Mouse (Mus musculus): Measurements from ENCODE around the gene Hecw2. TPM values are rescaled to one million over a fixed set of nuclear protein-coding genes. Genes with fewer than 3 reads are reported as not detected.

Gene Hecw2
- polyA plus RNA-seq, 1 experiment from 2014 or later: 2.5 TPM

DNA sequence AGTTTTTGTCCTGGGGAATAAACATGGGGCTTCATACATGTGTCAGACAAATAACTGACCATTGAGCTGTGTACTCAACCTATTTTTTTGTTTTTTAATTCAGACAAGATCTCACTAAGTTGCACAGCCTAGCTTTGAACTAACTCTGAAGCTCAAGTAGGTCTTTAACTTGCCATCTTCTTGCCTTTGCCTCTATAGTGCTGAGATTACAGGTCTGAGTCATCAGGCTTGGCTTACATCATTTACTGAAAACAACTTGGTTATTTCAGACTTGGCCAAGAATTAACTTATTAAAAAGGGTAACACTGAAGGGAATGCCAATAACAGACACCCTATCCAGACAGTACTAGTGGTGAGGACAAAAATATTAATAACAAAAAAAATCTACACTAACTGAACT, 335.8 kb downstream of the Hecw2 start:
- Histone ChIP-seq H3K4me3 (no peak overlapping the region), H3K4me2 (no peak overlapping the region), H3K27ac (no peak overlapping the region), H3K4me1 (no peaks in the 10 kb centered on the region), H3K27me3 (no peaks in the 10 kb centered on the region), H3K36me3 (ENCODE audit: poor library complexity, severe bottlenecking) (no peaks in the 10 kb centered on the region), H3K9ac (no peak overlapping the region), H3K9me3 (replicated peaks) (no peaks in the 10 kb centered on the region)
- no peak for ATAC-seq

DNA sequence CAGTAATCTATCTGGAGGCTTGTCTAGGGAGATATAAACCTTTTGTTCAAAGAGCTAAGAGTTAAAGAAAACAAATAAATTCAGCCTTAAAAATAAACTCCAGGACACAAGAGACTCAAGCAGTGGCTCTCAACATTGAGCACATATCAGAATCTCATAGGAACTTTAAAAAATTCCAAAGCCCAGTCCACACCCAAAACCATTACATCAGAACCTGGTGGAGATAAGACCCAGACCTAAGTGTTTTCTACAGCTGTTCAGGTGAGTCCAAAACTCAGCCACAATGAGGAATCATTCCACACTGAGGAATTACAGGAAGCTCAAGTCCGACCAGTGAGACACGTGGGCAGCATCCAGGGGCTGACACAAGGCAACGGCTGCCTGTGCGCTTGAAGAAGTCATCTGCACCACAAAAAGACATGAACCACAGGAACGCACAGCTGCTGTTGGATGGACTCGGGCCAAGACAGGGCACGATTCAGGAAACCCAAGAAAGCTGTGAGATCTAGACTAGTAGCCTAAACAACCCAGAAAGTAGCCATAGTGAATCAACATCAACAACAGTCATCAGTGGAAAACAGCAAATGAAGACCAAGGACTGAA, 338.4 kb downstream of the Hecw2 start:
- Histone ChIP-seq H3K4me1 (no peaks in the 10 kb centered on the region), H3K36me3 (ENCODE audit: poor library complexity, severe bottlenecking) (no peaks in the 10 kb centered on the region), H3K9me3 (replicated peaks) (no peaks in the 10 kb centered on the region), H3K27ac (no peak overlapping the region), H3K4me3 (no peak overlapping the region), H3K4me2 (no peak overlapping the region), H3K9ac (no peak overlapping the region), H3K27me3 (no peaks in the 10 kb centered on the region)
- 93% methylated on average over 7 of the region's 7 CpGs for WGBS
- no peak for ATAC-seq

DNA sequence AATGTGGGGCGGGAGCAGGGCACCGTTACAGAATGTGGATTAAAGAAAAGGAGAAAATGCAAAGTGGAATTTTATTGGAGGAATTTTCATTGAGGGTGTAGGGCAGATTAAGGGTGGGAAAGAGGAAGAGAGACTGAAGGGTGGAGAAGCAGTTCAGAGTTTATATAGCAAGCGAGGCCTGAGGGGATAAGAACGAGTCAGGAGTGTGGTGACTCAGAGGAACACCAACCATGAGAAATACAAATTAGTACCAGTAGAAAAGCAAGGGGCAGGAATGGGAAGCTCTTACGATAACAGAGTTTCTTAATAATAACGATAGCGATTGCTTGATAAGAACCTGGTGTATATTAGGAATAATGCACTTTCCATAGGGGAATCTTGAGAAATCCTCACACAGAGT, 339.2 kb downstream of the Hecw2 start:
- WGBS: 91% methylated on average over 7 of the region's 7 CpGs
- ATAC-seq: no peak
- no peaks in the 10 kb centered on the region for H3K9me3 ChIP-seq (replicated peaks)

DNA sequence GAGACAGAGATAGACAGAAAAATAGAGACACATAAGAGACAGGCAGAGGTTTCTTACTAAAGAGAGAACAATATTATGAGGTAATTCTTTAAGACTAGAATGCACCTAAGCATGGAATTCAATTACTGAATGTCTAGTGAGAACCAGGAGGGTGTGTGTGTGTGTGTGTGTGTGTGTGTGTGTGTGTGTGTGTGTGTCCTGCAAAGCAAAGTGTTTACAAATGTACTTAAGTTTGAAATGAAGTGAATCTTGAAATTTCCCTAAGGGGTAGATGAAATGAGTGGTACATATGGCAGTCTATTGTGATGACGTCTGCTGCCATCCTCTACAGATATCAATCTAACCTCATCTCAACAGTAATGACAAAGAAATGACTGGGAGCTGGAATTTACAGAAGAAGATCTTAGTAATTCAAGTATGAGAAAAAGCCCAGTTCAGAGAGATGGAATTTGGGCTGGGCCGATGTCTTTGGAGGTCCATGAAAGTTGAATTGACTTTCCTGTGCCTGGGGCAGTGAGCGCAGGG, 342.8 kb downstream of the Hecw2 start:
- H3K36me3 ChIP-seq (ENCODE audit: poor library complexity, severe bottlenecking): no peaks in the 10 kb centered on the region
- no peak overlapping the region for H3K4me3 ChIP-seq
- no peak overlapping the region for H3K4me2 ChIP-seq
- WGBS: 98% methylated on average over 3 of the region's 3 CpGs
- no peak overlapping the region for H3K27ac ChIP-seq
- ATAC-seq: no peak
- no peaks in the 10 kb centered on the region for H3K4me1 ChIP-seq
- H3K27me3 ChIP-seq: no peaks in the 10 kb centered on the region
- H3K9me3 ChIP-seq (replicated peaks): no peaks in the 10 kb centered on the region
- no peak overlapping the region for H3K9ac ChIP-seq

More for the DNA sequence above, 339.2 kb downstream of the Hecw2 start:
- Histone ChIP-seq H3K4me1 (no peaks in the 10 kb centered on the region), H3K27me3 (no peaks in the 10 kb centered on the region), H3K36me3 (ENCODE audit: poor library complexity, severe bottlenecking) (no peaks in the 10 kb centered on the region), H3K9ac (no peak overlapping the region), H3K4me2 (no peak overlapping the region), H3K4me3 (no peak overlapping the region), H3K27ac (no peak overlapping the region)

DNA sequence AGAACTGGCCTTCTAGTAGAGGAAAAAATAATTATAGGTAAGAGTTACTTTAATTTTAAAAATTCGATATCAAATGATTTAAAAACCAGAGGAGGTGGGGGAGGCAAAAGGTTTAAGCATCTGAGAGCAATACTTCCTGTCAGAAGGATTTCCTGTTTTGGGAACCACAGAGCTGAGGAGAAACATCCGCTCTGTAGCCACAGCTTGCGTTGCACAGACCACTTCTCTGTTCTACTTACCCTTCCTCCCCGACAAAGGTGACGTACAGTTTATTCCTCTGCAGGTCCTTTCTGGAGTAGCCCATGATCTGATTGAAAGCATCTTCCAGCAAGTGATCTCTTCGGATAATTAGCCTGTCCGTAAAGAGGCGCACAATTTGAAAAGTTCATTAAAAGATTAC, 343.6 kb downstream of the Hecw2 start:
- no peak overlapping the region for H3K4me3 ChIP-seq
- H3K27ac ChIP-seq: no peak overlapping the region
- no peak overlapping the region for H3K9ac ChIP-seq
- ATAC-seq: no peak
- H3K36me3 ChIP-seq (ENCODE audit: poor library complexity, severe bottlenecking): no peaks in the 10 kb centered on the region
- H3K4me1 ChIP-seq: no peaks in the 10 kb centered on the region
- no peaks in the 10 kb centered on the region for H3K9me3 ChIP-seq (replicated peaks)
- H3K4me2 ChIP-seq: no peak overlapping the region
- WGBS: 83% methylated on average over 8 of the region's 8 CpGs
- no peaks in the 10 kb centered on the region for H3K27me3 ChIP-seq

DNA sequence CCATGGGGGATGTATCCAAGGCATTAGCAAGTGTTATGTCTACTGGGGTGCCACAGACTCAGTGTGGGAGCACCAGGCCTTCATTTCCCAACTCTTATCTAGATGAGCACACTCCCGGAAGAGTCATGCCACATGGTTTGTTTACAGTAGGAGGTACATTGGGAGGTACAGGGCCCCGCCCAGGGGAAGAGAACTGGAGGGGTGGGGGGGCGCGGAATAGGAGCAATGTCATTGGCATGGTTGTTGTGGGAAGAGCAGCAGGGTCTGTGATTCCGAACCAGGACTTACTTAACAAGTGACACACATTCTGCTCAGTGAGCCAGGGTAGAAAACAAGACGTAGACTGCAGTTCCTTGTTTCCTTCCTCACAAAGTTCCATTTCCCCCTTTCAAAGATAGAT, 344.1 kb downstream of the Hecw2 start:
- Histone ChIP-seq H3K4me3 (no peak overlapping the region), H3K9me3 (replicated peaks) (no peaks in the 10 kb centered on the region), H3K4me1 (no peaks in the 10 kb centered on the region), H3K36me3 (ENCODE audit: poor library complexity, severe bottlenecking) (no peaks in the 10 kb centered on the region), H3K9ac (no peak overlapping the region), H3K4me2 (no peak overlapping the region), H3K27ac (no peak overlapping the region), H3K27me3 (no peaks in the 10 kb centered on the region)
- 92% methylated on average over 6 of the region's 6 CpGs for whole genome bisulfite sequencing
- no peak for ATAC-seq

DNA sequence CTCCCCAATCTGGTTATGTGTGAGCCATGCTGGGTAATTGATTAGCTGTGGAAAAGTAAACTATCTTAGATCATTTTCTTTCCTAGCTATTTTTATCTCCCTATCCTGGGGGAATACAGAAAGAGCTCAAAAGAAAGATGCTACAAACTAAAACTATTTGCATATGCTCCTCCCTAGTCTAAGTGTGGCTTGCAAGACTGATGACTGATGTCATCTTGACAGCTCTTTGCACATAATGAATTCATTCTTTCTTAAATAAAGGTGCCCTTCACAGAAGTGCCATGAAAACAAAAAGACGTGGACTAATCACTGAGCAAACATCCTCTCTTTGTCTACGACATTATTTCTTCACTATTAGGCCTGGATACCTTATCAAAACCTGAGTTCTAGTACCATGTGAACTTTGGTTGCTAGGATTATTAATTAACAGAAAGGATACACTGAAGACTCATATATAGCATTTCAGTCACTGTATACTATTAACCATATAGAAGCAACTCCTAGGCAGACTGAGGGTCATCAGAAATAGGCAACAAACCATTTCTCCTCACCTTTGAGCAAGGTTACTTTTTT, 348.2 kb downstream of the Hecw2 start:
- Histone ChIP-seq H3K4me1 (no peaks in the 10 kb centered on the region), H3K27ac (no peak overlapping the region), H3K4me2 (no peak overlapping the region), H3K9me3 (replicated peaks) (no peaks in the 10 kb centered on the region), H3K27me3 (no peaks in the 10 kb centered on the region), H3K36me3 (ENCODE audit: poor library complexity, severe bottlenecking) (no peaks in the 10 kb centered on the region), H3K9ac (no peak overlapping the region), H3K4me3 (no peak overlapping the region)
- ATAC-seq: no peak
- 58% methylated on average over 2 of the region's 2 CpGs for WGBS

DNA sequence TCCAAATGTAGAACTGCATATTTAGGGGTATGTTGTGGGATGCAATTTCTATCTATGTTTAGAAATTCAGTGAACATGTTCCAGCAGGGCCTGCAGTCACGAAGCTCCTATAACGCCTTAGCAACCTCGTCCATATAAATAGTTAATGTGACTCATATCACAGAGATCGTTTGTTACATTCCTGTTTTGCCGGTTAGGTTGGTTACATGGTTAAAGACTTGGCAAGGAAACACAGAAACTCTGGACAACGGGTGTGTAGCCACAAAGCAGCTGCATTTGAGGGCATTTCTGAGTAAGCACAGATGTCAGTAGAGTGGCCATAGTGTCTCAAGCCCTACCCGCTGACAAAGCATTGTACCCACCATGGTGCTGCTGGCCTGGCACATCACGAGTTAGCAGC, 349.1 kb downstream of the Hecw2 start:
- WGBS: 84% methylated on average over 8 of the region's 8 CpGs

DNA sequence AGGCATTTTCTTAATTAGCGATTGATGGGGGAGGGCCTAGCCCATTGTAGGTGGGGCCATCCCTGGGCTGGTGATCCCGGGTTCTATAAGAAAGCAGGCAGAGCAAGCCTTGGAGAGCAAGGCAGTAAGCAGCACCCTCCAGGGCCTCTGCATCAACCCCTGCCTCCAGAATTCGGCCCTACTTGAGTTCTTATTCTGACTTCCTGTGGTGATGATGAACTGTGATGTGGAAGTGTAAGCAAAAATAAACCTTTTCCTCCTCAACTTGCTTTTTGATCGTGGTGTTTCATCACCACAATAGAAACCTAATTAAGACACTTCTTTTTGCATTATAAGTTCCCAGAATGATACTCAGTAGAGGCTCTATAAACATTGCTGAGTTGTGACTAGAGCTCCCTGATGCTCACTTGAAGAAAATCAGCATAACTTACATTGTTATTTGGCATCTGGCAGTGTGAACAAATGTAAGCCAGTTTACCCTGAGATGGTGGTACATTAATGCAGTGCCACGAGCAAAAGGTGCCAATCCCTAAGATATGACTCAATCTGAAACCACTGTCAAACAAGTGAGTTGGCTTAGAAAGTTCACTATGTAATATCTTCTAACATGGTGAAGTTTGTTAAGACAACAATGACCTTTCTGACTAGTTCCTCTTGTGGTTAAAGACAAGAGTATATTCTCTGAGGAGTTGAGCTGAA, 349.9 kb downstream of the Hecw2 start:
- no peak for ATAC-seq
- Histone ChIP-seq H3K27me3 (no peaks in the 10 kb centered on the region), H3K4me3 (no peak overlapping the region), H3K4me1 (no peaks in the 10 kb centered on the region), H3K9me3 (replicated peaks) (no peaks in the 10 kb centered on the region), H3K9ac (no peak overlapping the region), H3K36me3 (ENCODE audit: poor library complexity, severe bottlenecking) (no peaks in the 10 kb centered on the region), H3K27ac (no peak overlapping the region), H3K4me2 (no peak overlapping the region)
- WGBS: 72% methylated on average over 5 of the region's 5 CpGs

More for the DNA sequence above, 349.1 kb downstream of the Hecw2 start:
- H3K27me3 ChIP-seq: no peaks in the 10 kb centered on the region
- ATAC-seq: no peak
- no peak overlapping the region for H3K4me3 ChIP-seq
- H3K4me1 ChIP-seq: no peaks in the 10 kb centered on the region
- no peaks in the 10 kb centered on the region for H3K9me3 ChIP-seq (replicated peaks)
- no peak overlapping the region for H3K27ac ChIP-seq
- no peaks in the 10 kb centered on the region for H3K36me3 ChIP-seq (ENCODE audit: poor library complexity, severe bottlenecking)
- no peak overlapping the region for H3K4me2 ChIP-seq
- no peak overlapping the region for H3K9ac ChIP-seq

DNA sequence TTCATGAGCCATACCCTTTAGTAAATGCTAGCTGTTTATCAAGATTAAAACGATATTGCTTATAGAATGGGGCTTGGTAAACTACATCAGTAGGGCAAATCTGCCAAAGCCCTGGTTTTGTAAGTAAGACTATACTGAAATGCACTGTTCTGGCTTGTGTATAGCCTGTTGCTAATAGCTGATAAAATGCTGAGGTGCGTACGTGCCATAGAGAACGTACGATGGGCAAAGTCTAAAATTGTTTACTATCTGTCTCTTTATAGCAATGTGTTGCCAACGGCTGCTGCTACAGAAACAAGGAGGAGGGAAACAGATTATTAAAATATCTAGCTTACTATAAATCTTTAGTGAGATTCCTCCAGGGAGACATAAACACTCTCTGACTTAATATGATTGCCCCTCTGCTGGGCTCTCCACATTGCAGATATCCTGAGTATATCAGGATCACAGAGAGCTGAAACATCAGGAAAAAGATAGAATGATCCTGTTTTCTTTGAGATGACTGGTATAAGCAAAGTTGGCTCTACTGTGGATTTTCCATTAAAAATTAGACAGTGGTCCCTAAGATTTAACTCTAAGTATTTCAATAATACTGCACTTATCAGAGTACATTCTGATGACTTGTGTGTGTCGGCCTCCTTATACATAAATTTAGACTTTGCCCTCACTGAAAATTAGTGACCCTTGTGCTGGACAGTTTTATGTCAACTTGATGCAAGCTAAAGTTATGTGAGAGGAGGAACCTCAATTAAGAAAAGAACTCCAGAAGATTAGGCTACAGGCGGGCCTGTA, 350.6 kb downstream of the Hecw2 start:
- H3K9me3 ChIP-seq (replicated peaks): no peaks in the 10 kb centered on the region
- H3K27me3 ChIP-seq: no peaks in the 10 kb centered on the region
- WGBS: 89% methylated on average over 8 of the region's 8 CpGs
- no peak for ATAC-seq
- H3K9ac ChIP-seq: no peak overlapping the region
- no peak overlapping the region for H3K4me3 ChIP-seq
- H3K27ac ChIP-seq: no peak overlapping the region
- no peaks in the 10 kb centered on the region for H3K4me1 ChIP-seq
- H3K36me3 ChIP-seq (ENCODE audit: poor library complexity, severe bottlenecking): no peaks in the 10 kb centered on the region
- no peak overlapping the region for H3K4me2 ChIP-seq

DNA sequence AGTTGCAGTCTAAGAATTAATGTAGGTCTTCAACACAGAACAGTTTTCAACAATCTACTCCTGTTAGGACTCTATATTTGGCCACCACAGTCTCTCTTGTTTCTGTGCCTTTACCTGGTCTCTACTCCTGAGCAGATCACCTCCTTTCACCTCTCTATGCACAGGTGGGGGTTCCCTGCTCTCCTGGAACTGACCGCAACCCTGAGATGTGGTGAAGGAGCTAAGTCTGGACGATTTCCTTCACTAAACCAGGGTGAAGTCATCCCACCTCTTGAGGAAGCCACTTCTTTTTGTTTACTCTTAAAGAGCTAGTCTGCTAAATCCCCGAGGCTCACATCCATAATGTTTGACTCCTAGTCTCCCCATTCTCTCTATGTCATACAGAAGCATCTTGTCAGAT, 351.9 kb downstream of the Hecw2 start:
- WGBS: 84% methylated on average over 3 of the region's 3 CpGs
- Histone ChIP-seq H3K36me3 (ENCODE audit: poor library complexity, severe bottlenecking) (no peaks in the 10 kb centered on the region), H3K9me3 (replicated peaks) (no peaks in the 10 kb centered on the region), H3K4me2 (no peak overlapping the region), H3K27me3 (no peaks in the 10 kb centered on the region), H3K4me3 (no peak overlapping the region), H3K9ac (no peak overlapping the region), H3K4me1 (no peaks in the 10 kb centered on the region), H3K27ac (no peak overlapping the region)
- ATAC-seq: no peak

DNA sequence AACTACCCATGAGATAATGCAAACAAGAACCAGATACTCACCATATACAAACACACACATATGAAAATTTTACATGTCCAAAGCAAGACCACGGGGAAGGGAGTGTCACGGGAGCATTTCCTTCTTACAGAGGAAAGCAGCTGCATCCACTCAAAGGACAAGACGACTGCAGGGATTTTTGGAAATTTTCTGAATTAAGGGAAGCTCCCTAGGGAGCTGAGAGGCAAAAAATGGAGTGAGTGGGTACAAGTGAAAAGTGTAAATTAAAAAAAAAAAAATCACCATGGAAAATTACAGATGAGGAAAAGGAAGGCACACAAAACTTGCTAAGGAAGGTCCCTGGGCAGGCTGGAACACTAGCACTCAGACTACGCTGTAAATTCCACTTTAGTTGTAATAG, 353.9 kb downstream of the Hecw2 start:
- Histone ChIP-seq H3K27ac (no peak overlapping the region), H3K36me3 (ENCODE audit: poor library complexity, severe bottlenecking) (no peaks in the 10 kb centered on the region), H3K4me2 (no peak overlapping the region), H3K4me3 (no peak overlapping the region), H3K9me3 (replicated peaks) (no peaks in the 10 kb centered on the region), H3K27me3 (no peaks in the 10 kb centered on the region), H3K4me1 (no peaks in the 10 kb centered on the region), H3K9ac (no peak overlapping the region)
- WGBS: 70% methylated on average over 4 of the region's 4 CpGs
- no peak for ATAC-seq
